Mouse (Mus musculus): Measurements from ENCODE around the gene 1520401A03Rik.

GRCm38 (mm10) chr17:23725999-23726757 lies 3.6 kb upstream of the 1520401A03Rik start, which contains the start of gene Pkmyt1:
- TF ChIP-seq CTCF (IDR thresholded peaks at IDR 0.05; ENCODE audit: low read depth, low read length) (no peak), POLR2A (IDR thresholded peaks at IDR 0.05; ENCODE audit: borderline replicate concordance, low read depth, low read length) (no peak)
